Mouse (Mus musculus) forebrain, embryonic 11.5 days (tissue): ENCODE measurements at regions not wholly inside any gene's neighbourhood (a gene's known extent, or its start where the extent isn't known, plus 50 kb on each side); places are given as distances from the start of the nearest gene placed in this dataset.

Source experiments
- ATAC-seq: fragments of 200-750 bp; cut with Nextera tagmentation; replicated peaks from 2 replicates; pipeline ENCODE4 v1.8.0; 2017; ENCODE audit warnings: moderate TSS enrichment; ENCODE audit not compliant: low FRiP score
- DNase-seq: peaks from one replicate; pipeline ENCODE4 v3.0.0-alpha.2; 2017; ENCODE audit warnings: low spot score
- H3K27ac ChIP-seq: fragments of 300-500 bp; sonication (generic); 2 replicates; pipeline ENCODE4 v1.5.1; 2014; ENCODE audit warnings: low read depth, low read length
- H3K27me3 ChIP-seq: fragments of 300-500 bp; sonication (generic); 2 replicates; pipeline ENCODE4 v1.6.1; 2014; ENCODE audit warnings: mild to moderate bottlenecking, low read length, mixed read lengths; ENCODE audit not compliant: control insufficient read depth, insufficient read depth
- H3K36me3 ChIP-seq: fragments of 300-500 bp; sonication (generic); 2 replicates; pipeline ENCODE4 v1.6.1; 2014; ENCODE audit warnings: mild to moderate bottlenecking, low read length, moderate library complexity, mixed read lengths; ENCODE audit not compliant: control insufficient read depth, insufficient read depth
- H3K4me1 ChIP-seq: fragments of 300-500 bp; sonication (generic); replicated peaks from 2 replicates; pipeline ENCODE4 v1.6.1; 2014; ENCODE audit warnings: low read length, mixed read lengths; ENCODE audit not compliant: control insufficient read depth, insufficient read depth
- H3K4me2 ChIP-seq: fragments of 300-500 bp; sonication (generic); 2 replicates; pipeline ENCODE4 v1.6.1; 2014; ENCODE audit warnings: low read depth, mild to moderate bottlenecking, low read length, moderate library complexity, mixed read lengths; ENCODE audit not compliant: severe bottlenecking
- H3K4me3 ChIP-seq: fragments of 300-500 bp; sonication (generic); 2 replicates; pipeline ENCODE4 v1.5.1; 2014; ENCODE audit warnings: low read depth, low read length
- H3K9ac ChIP-seq: fragments of 300-500 bp; sonication (generic); 2 replicates; pipeline ENCODE4 v1.6.1; 2014; ENCODE audit warnings: low read length
- H3K9me3 ChIP-seq: fragments of 300-500 bp; sonication (generic); 2 replicates; pipeline ENCODE4 v1.6.1; 2016; ENCODE audit warnings: low read length, mixed read lengths; ENCODE audit not compliant: control insufficient read depth
- WGBS: fragments of 180-500 bp; shearing (Covaris S2); extraction: QIAGEN DNeasy Blood & Tissue Kit; methylation state at CpG from one replicate; pipeline ENCODE4 v1.1.7; 2014; 5-methylcytosine and 5-hydroxymethylcytosine counted together

- no peak for DNase-seq
- H3K4me3 ChIP-seq, result no peak overlapping the region
These were observed 372.3 kb upstream of the Nfe2l3 start for GRCm38 (mm10) chr6:51059923-51060847.

GRCm38 (mm10) chr6:51060848-51061535, 371.5 kb upstream of the Nfe2l3 start:
- H3K4me3 ChIP-seq, result no peak overlapping the region
- WGBS, result 57% methylated on average over 17 of the region's 17 CpGs
- no peaks in the 10 kb centered on the region for H3K36me3 ChIP-seq
- ATAC-seq, result no peak
- no peak overlapping the region for H3K27ac ChIP-seq
- H3K9me3 ChIP-seq, result no peaks in the 10 kb centered on the region
- H3K9ac ChIP-seq, result no peak overlapping the region
- no peak overlapping the region for H3K4me2 ChIP-seq
- peaks cover 9% of the 10 kb centered on the region; the same call in 1 of the 2 replicates for H3K4me1 ChIP-seq
- DNase-seq, result no peak
- H3K27me3 ChIP-seq, result no peaks in the 10 kb centered on the region

More at GRCm38 (mm10) chr6:51059923-51060847, 372.3 kb upstream of the Nfe2l3 start:
- H3K9me3 ChIP-seq, result no peaks in the 10 kb centered on the region
- ATAC-seq, result no peak
- H3K4me1 ChIP-seq, result peaks cover 12% of the 10 kb centered on the region; the same call in 1 of the 2 replicates
- H3K9ac ChIP-seq, result no peak overlapping the region
- 62% methylated on average over 7 of the region's 7 CpGs for WGBS
- no peaks in the 10 kb centered on the region for H3K27me3 ChIP-seq
- H3K4me2 ChIP-seq, result no peak overlapping the region
- H3K36me3 ChIP-seq, result no peaks in the 10 kb centered on the region
- no peak overlapping the region for H3K27ac ChIP-seq

- no peak for ATAC-seq
- Histone ChIP-seq H3K4me1 (peaks cover 11% of the 10 kb centered on the region; the same call in 1 of the 2 replicates), H3K9ac (no peak overlapping the region), H3K36me3 (no peaks in the 10 kb centered on the region), H3K9me3 (no peaks in the 10 kb centered on the region), H3K4me3 (no peak overlapping the region), H3K27ac (no peak overlapping the region), H3K4me2 (no peak overlapping the region), H3K27me3 (no peaks in the 10 kb centered on the region)
- no peak for DNase-seq
- WGBS, result 74% methylated on average over 6 of the region's 6 CpGs
These were observed 367.3 kb upstream of the Nfe2l3 start for GRCm38 (mm10) chr6:51065156-51065555.

GRCm38 (mm10) chr6:51067332-51067731, 365.1 kb upstream of the Nfe2l3 start:
- DNase-seq (no peak), ATAC-seq (peak; percentile 61; the same call in 1 of the 2 replicates)
- no peaks in the 10 kb centered on the region for H3K9me3 ChIP-seq
- 45% methylated on average over 11 of the region's 11 CpGs for WGBS
- no peak overlapping the region for H3K4me2 ChIP-seq
- H3K27me3 ChIP-seq, result no peaks in the 10 kb centered on the region
- H3K27ac ChIP-seq, result peak overlapping the region; percentile 75
- H3K9ac ChIP-seq, result no peak overlapping the region; the same call in 1 of the 2 replicates
- no peaks in the 10 kb centered on the region for H3K36me3 ChIP-seq
- H3K4me1 ChIP-seq, result peaks cover 7% of the 10 kb centered on the region
- H3K4me3 ChIP-seq, result no peak overlapping the region

- DNase-seq, result no peak
- WGBS, result 52% methylated on average over 5 of the region's 5 CpGs
- peaks cover 8% of the 10 kb centered on the region for H3K4me1 ChIP-seq
These were observed 362.5 kb upstream of the Nfe2l3 start for GRCm38 (mm10) chr6:51069945-51070344.

GRCm38 (mm10) chr6:51071243-51071642, 361.2 kb upstream of the Nfe2l3 start:
- Histone ChIP-seq H3K27ac (no peak overlapping the region), H3K4me3 (no peak overlapping the region), H3K4me2 (no peak overlapping the region), H3K36me3 (no peaks in the 10 kb centered on the region), H3K9me3 (no peaks in the 10 kb centered on the region), H3K4me1 (peaks cover 17% of the 10 kb centered on the region), H3K27me3 (no peaks in the 10 kb centered on the region), H3K9ac (no peak overlapping the region)
- DNase-seq (no peak), ATAC-seq (no peak)
- WGBS, result 42% methylated on average over 9 of the region's 9 CpGs

More at GRCm38 (mm10) chr6:51069945-51070344, 362.5 kb upstream of the Nfe2l3 start:
- H3K4me2 ChIP-seq, result no peak overlapping the region
- ATAC-seq, result no peak
- H3K9me3 ChIP-seq, result no peaks in the 10 kb centered on the region
- H3K27me3 ChIP-seq, result no peaks in the 10 kb centered on the region
- H3K4me3 ChIP-seq, result no peak overlapping the region
- H3K27ac ChIP-seq, result no peak overlapping the region
- no peak overlapping the region for H3K9ac ChIP-seq
- H3K36me3 ChIP-seq, result no peaks in the 10 kb centered on the region

GRCm38 (mm10) chr6:51075026-51075425, 357.4 kb upstream of the Nfe2l3 start:
- ATAC-seq, result no peak
- WGBS, result 81% methylated on average over 8 of the region's 8 CpGs
- Histone ChIP-seq H3K4me2 (no peak overlapping the region), H3K27me3 (no peaks in the 10 kb centered on the region), H3K36me3 (no peaks in the 10 kb centered on the region), H3K27ac (peak overlapping the region; percentile 92; the same call in 1 of the 2 replicates), H3K4me3 (no peak overlapping the region), H3K9ac (0 out of 2 replicates have a peak overlapping the region, but pooled peaks have one; percentile 2), H3K4me1 (peaks cover 28% of the 10 kb centered on the region), H3K9me3 (no peaks in the 10 kb centered on the region)
- no peak for DNase-seq

GRCm38 (mm10) chr6:51076861-51077768, 355.4 kb upstream of the Nfe2l3 start:
- ATAC-seq, result peak; percentile 94
- 23% methylated on average over 21 of the region's 21 CpGs for WGBS
- Histone ChIP-seq H3K4me3 (no peak overlapping the region), H3K27me3 (no peaks in the 10 kb centered on the region), H3K9ac (no peak overlapping the region; the same call in 1 of the 2 replicates), H3K27ac (peak overlapping the region; percentile 92), H3K36me3 (no peaks in the 10 kb centered on the region), H3K4me2 (peak overlapping the region; percentile 8; the same call in 1 of the 2 replicates), H3K9me3 (no peaks in the 10 kb centered on the region), H3K4me1 (peaks cover 21% of the 10 kb centered on the region)
- DNase-seq, result peak; percentile 80
